Mouse (Mus musculus) frontal cortex, postnatal 10 days (tissue): ENCODE results near the gene Cd27.
A peak's percentile ranks its signal among the peaks of the same experiment; 100 is the strongest.
"Not testable (repeated sequence)": the region's sequence is repeated elsewhere in the genome, so short reads cannot be mapped to it uniquely, and the experiment has no call there.

ENCODE experiments used
- DNase-seq, 2 experiments: peaks; one replicate each; pipeline ENCODE4 v3.0.0; 2022; ENCODE audit warnings: low spot score in 2 of 2, mixed read lengths in 1 of 2

Cd27 gene

DNA sequence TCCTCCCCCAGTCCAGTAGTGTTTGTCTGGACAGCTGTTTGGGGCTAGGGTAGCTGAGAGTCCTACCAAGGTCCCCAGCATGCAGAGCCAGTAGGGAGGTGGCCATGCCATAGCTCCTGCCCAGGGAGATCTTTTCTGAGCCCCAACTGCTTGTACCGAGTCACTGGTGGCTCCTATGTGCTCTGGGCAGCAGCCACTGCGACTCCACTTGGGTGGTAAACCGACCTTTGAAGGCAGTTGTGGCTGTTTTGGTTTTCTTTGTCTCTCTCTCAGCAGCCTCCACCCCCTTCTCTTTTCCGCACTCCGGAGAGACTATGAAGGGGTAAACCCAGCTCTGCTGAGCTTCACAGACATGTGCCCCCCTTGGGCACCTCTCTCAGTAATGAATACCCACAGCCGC, at the start of gene Cd27:
Cd27 (minus strand) TSS at position 229 of the 400 bp plus-strand sequence.
- DNase-seq = no peak

- no peak for DNase-seq
Observed at GRCm38 (mm10) chr6:125285890-125286289, 49.1 kb upstream of the Cd27 start, which contains the start of gene Tuba3a. TSS of gene Tuba3a (minus strand) at chr6:125286042.

DNA sequence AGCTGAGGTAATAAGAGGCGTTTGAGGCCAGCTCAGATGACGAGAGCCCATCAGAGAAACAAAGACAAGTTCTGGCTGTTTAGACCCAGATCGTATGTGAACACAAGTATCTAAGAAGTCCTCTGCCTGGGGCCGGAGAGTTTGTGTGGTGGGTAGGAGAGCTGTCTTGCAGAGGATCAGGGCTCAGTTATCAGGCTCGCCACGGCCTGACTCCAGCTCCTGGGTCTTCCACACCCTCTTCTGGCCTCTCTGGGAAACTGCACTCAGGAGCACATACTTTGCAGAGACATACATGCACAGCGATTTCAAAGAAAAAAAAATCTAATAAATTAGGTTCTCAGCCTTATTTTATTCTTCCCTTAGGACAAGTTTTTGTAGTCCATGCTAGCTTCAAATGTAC, 47.9 kb upstream of the Cd27 start:
- DNase-seq = no peak

- no peak for DNase-seq
Observed at GRCm38 (mm10) chr6:125284250-125284649, 47.4 kb upstream of the Cd27 start.

DNA sequence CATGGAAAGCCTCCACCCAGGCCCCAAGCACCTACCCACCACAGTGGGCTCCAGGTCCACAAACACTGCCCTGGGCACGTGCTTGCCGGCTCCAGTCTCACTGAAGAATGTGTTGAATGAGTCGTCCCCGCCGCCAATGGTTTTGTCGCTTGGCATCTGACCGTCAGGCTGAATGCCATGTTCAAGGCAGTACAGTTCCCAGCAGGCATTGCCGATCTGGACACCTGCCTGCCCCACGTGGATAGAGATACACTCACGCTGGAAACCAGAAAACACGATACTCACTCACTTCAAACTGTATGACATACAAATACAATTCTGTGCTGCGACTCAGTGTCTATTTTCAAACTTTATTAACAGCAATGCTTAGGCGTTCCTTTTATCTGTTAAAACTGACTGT, 45.9 kb upstream of the Cd27 start:
- not testable (repeated sequence) for DNase-seq

GRCm38 (mm10) chr6:125279729-125280128, 42.9 kb upstream of the Cd27 start:
- DNase-seq = no peak

DNA sequence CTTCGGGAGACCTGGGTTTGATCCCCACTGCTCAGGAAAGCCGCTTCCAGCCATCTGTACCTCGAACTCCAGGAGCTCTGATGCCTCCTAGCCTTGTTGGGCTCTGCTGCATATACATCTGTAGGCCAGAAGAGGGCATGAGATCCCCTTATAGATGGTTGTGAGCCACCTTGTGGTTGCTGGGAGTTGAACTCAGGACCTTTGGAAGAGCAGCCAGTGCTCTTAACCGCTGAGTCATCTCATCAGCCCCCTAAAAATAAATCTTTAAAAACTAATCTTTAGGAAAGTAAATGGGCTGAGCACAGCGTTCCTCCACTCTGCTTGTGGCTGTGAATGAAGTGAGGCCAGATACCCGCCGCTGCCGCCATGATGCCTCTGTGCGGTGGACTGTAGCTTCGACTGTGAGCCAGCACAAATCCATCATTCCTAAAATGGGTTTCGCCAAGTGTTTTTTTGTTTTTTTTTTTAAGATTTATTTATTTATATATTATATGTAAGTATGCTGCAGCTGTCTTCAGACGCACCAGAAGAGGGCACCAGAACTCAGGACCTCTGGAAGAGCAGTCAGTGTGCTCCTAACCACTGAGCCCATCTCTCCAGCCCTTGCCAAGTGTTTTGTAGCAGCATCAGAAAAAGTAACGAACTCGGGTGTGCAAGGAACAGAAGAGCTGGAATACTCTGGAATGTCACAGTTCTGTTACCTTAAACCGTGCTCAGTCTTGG, 38.2 kb upstream of the Cd27 start:
- peak in 1 of 2 experiments; percentile 25 for DNase-seq

GRCm38 (mm10) chr6:125272228-125272785, 35.5 kb upstream of the Cd27 start:
- DNase-seq = no peak

DNA sequence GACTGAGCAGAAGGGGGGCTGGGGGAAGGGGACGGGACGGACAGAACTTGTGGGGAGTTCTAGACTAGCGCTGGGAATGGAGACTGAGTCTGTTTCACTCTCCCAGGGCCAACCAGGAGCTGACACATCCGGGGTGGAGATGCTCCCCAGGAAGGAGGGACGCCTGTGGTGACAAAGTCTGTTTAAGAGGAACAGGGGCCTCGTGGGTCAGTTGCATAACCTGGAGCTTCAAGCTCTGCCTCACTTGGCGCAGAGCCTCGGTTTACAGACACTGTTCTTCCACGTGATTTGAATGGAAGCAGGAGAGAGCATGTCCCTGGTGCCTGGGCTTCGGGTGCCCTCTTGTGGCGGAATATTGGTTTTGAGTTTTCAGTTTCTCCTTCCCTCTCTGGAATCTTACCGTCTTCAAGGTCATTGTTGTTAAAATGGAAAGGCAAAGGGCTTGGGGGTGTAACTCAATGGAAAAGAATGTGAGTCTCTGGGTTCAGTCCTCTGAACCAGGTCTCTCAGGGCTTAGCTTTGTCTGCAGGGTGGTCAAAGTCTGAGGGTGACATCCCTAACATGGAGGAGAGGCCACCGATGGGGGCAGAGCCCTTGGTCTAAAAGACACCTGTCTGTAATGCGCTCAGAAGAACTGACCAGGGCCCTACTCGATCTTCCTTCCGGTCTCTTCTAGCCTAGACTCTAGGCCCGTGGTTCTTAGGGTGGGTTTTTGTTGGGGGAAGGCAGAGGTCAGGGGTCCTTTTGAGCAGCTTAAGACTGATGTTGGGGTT, 34.8 kb upstream of the Cd27 start:
- DNase-seq = peak; percentile 78 to 85

GRCm38 (mm10) chr6:125268799-125269198, 32.0 kb upstream of the Cd27 start:
- no peak for DNase-seq

GRCm38 (mm10) chr6:125267469-125267868, 30.7 kb upstream of the Cd27 start:
- DNase-seq = no peak

DNA sequence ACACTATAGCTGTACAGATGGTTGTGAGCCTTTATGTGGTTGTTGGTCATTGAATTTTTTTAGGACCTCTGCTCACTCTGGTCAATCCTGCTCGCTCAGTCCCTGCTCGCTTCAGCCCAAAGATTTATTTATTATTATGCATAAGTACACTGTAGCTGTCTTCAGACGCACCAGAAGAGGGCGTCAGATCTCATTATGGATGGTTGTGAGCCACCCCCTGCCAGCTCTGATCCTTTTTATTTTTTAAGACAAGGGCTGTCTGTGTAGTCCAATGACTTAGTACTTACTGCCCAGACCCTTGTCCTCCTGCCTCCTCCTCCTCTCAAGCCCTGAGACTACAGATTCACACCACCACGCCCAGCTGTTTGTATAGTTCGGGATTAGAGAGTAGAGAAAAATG, 29.8 kb upstream of the Cd27 start:
- not testable (repeated sequence) for DNase-seq

- no peak for DNase-seq
Observed at GRCm38 (mm10) chr6:125266091-125266490, 29.3 kb upstream of the Cd27 start.

GRCm38 (mm10) chr6:125265239-125265638, 28.4 kb upstream of the Cd27 start:
- peak in 1 of 2 experiments; percentile 16 for DNase-seq

- DNase-seq = no peak
Observed at GRCm38 (mm10) chr6:125264219-125264618, 27.4 kb upstream of the Cd27 start.

- DNase-seq = no peak
Observed at GRCm38 (mm10) chr6:125260006-125260555, 23.3 kb upstream of the Cd27 start.

DNA sequence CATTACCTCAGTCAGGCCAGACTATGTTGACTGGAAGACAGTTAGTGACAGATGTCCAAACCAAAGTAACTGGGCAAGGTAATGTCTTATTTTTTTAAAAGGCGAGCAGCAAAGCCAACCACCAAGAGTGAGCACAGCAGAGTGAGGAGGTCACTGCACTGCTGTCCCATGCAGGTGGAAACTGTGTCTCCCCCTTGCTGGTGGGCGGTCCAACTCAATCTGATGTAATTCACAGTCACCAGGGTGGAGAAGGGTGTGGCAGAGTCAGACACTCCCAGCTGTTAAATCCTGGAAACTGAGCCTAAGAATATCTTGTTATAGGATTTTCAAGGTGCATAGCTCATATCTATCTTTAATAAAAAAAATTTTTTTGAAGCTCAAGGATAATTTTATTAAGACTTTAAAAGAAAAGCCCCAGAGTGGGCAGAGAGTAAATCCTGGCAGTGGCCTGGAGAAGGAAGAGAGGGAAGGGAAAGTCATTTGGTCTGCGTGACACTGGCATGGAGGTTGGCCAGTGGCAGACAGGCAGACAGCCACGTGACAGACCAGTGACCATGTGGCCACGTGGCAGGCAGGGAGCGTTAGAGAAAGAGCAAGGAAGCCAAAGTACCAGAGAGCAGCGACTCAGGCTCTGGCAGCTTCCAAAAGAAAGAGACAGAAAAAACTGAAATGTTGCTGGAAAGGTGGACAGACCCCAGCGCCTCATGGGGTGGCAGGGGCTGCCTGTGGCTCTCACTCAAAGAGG, 19.6 kb upstream of the Cd27 start:
- no peak for DNase-seq

- no peak for DNase-seq
Observed at GRCm38 (mm10) chr6:125255516-125256044, 18.8 kb upstream of the Cd27 start.

GRCm38 (mm10) chr6:125253863-125254715, 17.3 kb upstream of the Cd27 start:
- no peak for DNase-seq

DNA sequence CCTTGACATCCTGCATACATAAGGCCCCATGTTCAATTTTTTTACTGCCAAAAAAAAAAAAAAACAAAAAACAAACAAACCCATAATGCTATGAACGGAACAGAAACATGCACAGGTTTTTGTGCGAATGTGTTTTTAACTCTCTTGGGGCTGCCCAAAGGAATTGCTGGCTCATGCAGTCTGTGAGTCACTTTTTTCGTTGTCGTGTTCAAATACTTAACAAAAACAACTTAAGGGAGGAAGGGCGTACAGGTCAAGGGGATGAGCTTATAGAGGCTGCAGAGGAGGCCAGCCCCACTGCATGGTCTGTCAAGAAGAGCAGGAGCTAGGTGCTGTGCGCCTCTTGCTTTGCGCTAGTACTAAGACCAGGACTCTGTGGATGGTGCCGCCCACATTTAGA, 15.9 kb upstream of the Cd27 start:
- DNase-seq = no peak
